Mouse (Mus musculus) lung, postnatal 0 days (tissue): Measurements from ENCODE around the gene Ubb. TPM values are rescaled to one million over a fixed set of nuclear protein-coding genes. Genes with fewer than 3 reads are reported as not detected.

ENCODE experiments used
- ATAC-seq: fragments of 200-750 bp; cut with Nextera tagmentation; 2 replicates; pipeline ENCODE4 v1.8.0; 2017; ENCODE audit warnings: moderate library complexity
- DNase-seq: peaks from one replicate; pipeline ENCODE4 v3.0.0-alpha.2; 2016; ENCODE audit warnings: low spot score
- H3K27ac ChIP-seq: fragments of 300-500 bp; sonication (generic); 2 replicates; pipeline ENCODE4 v1.5.1; 2014; ENCODE audit warnings: antibody characterized with exemption, mild to moderate bottlenecking, low read length, mixed read lengths
- H3K27me3 ChIP-seq: fragments of 300-500 bp; sonication (generic); replicated peaks from 2 replicates; pipeline ENCODE4 v1.6.1; 2014; ENCODE audit warnings: low read length, mixed read lengths; ENCODE audit not compliant: insufficient read depth
- H3K36me3 ChIP-seq: fragments of 300-500 bp; sonication (generic); 2 replicates; pipeline ENCODE4 v1.6.1; 2014; ENCODE audit warnings: low read length, mixed read lengths; ENCODE audit not compliant: insufficient read depth
- H3K4me1 ChIP-seq: fragments of 300-500 bp; sonication (generic); 2 replicates; pipeline ENCODE4 v1.6.1; 2014; ENCODE audit warnings: antibody characterized with exemption, low read depth, low read length, mixed read lengths; ENCODE audit not compliant: insufficient read depth
- H3K4me2 ChIP-seq: fragments of 300-500 bp; sonication (generic); replicated peaks from 2 replicates; pipeline ENCODE4 v1.6.1; 2014; ENCODE audit warnings: low read depth, mild to moderate bottlenecking, low read length, moderate library complexity, mixed read lengths
- H3K4me3 ChIP-seq: fragments of 300-500 bp; sonication (generic); 2 replicates; pipeline ENCODE4 v1.5.1; 2014; ENCODE audit warnings: low read depth, low read length
- H3K9ac ChIP-seq: fragments of 300-500 bp; sonication (generic); replicated peaks from 2 replicates; pipeline ENCODE4 v1.6.1; 2014; ENCODE audit warnings: low read depth, mild to moderate bottlenecking
- H3K9me3 ChIP-seq: fragments of 300-500 bp; sonication (generic); 2 replicates; pipeline ENCODE4 v1.6.1; 2016; ENCODE audit warnings: low read length, mixed read lengths
- CTCF ChIP-seq: IDR thresholded peaks from 2 replicates; pipeline ENCODE4 v1.5.1; 2016; ENCODE audit warnings: antibody characterized with exemption, mild to moderate bottlenecking
- EP300 ChIP-seq: IDR thresholded peaks from 2 replicates; pipeline ENCODE4 v1.6.1; 2016; ENCODE audit warnings: antibody characterized with exemption, mild to moderate bottlenecking, control low read depth
- WGBS: fragments of 180-500 bp; shearing (Covaris S2); extraction: QIAGEN DNeasy Blood & Tissue Kit; methylation state at CpG from one replicate; pipeline ENCODE4 v1.1.7; 2014; 5-methylcytosine and 5-hydroxymethylcytosine counted together
- polyA plus RNA-seq: library from polyadenylated mRNA; unstranded; fragments of >200 nt; fragmentation: Nextera tagmentation; extraction: Ambion mirVana; gene quantifications from 2 replicates; pipeline ENCODE4 v1.2.1, GENCODE M21; 2015

The Ubb gene
- polyA plus RNA-seq, 1 experiment from 2014 or later = 2,640 TPM

GRCm38 (mm10) chr11:62574703-62575085 lies 23.7 kb downstream of the Ubb start:
- H3K4me1 ChIP-seq = no peaks in the 10 kb centered on the region
- 69% methylated on average over 4 of the region's 4 CpGs for WGBS
- DNase-seq = no peak
- no peaks in the 10 kb centered on the region for H3K27me3 ChIP-seq
- no peak overlapping the region for H3K27ac ChIP-seq
- H3K9me3 ChIP-seq = no peaks in the 10 kb centered on the region
- no peaks in the 10 kb centered on the region for H3K36me3 ChIP-seq
- no peak for ATAC-seq
- no peak overlapping the region for H3K4me2 ChIP-seq
- TF ChIP-seq EP300 (no peak), CTCF (no peak)
- no peak overlapping the region for H3K9ac ChIP-seq
- H3K4me3 ChIP-seq = no peak overlapping the region

GRCm38 (mm10) chr11:62575297-62575658 lies 24.3 kb downstream of the Ubb start:
- ATAC-seq = peak; percentile 81
- peak; percentile 87 for DNase-seq
- Histone ChIP-seq H3K27me3 (no peaks in the 10 kb centered on the region), H3K4me3 (peak overlapping the region; percentile 46), H3K9me3 (no peaks in the 10 kb centered on the region), H3K4me1 (no peaks in the 10 kb centered on the region), H3K4me2 (peak overlapping the region; percentile 93), H3K9ac (peak overlapping the region; percentile 16; the same call in 1 of the 2 replicates), H3K27ac (no peak overlapping the region), H3K36me3 (no peaks in the 10 kb centered on the region)
- 0 out of 2 replicates have a peak, but pooled peaks have one; percentile 9 for TF ChIP-seq EP300
- TF ChIP-seq CTCF = peak; percentile 95
- 0% methylated on average over 9 of the region's 9 CpGs for WGBS

DNA sequence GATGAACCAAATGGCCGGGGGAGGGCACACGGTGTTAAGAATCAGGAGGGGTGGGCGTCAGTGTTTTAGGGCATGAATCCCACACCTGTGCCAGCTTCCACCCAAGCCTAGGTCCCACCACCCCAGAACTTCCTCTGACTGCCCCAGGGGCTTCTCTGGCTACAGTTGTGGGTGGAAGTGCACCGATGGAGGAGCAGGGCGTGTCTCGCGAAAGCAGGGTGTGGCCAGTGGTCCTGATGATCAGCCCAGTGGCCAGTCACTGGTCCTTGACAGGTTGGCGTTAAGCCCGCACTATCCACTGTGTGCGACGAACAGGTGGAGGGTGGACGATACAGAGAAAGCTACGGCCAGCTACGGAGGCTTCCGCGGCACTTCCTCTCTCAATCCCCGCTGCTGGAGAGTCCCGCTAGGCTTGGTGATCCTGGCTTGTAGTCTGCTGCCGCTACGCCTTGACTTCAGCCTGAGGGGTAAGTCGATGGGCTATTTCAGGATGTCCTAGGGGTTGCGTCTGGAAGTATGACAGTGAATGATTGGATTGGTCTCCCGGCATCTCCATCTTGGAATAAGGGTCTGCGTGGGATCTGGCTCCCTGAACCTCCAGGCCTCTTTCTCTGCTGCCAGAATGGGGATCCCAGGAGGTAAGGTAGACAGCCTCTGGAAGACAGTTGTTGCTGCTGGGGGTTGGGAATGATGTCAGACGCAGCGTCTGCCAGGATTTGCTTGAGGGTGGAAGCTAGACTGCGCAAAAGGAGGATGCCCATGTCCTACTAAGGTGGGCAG lies 24.9 kb downstream of the Ubb start:
- H3K27ac ChIP-seq = no peak overlapping the region
- H3K36me3 ChIP-seq = no peaks in the 10 kb centered on the region
- 6% methylated on average over 27 of the region's 27 CpGs for WGBS
- TF ChIP-seq EP300 (no peak), CTCF (no peak)
- no peaks in the 10 kb centered on the region for H3K9me3 ChIP-seq
- no peaks in the 10 kb centered on the region for H3K27me3 ChIP-seq
- H3K9ac ChIP-seq = peak overlapping the region; percentile 16
- peak overlapping the region; percentile 46 for H3K4me3 ChIP-seq
- DNase-seq = peak; percentile 34
- ATAC-seq = peak; percentile 74
- H3K4me2 ChIP-seq = peak overlapping the region; percentile 93
- H3K4me1 ChIP-seq = no peaks in the 10 kb centered on the region

GRCm38 (mm10) chr11:62576530-62577152 lies 25.7 kb downstream of the Ubb start:
- TF ChIP-seq EP300 = no peak
- TF ChIP-seq CTCF = no peak
- H3K4me1 ChIP-seq = no peaks in the 10 kb centered on the region
- H3K36me3 ChIP-seq = no peaks in the 10 kb centered on the region
- H3K27ac ChIP-seq = no peak overlapping the region
- H3K9me3 ChIP-seq = no peaks in the 10 kb centered on the region
- H3K4me2 ChIP-seq = peak overlapping the region; percentile 93
- DNase-seq (peak; percentile 15), ATAC-seq (peak; percentile 47)
- 64% methylated on average over 16 of the region's 16 CpGs for WGBS
- no peaks in the 10 kb centered on the region for H3K27me3 ChIP-seq
- peak overlapping the region; percentile 46 for H3K4me3 ChIP-seq
- H3K9ac ChIP-seq = no peak overlapping the region

- H3K27me3 ChIP-seq = no peaks in the 10 kb centered on the region
- H3K36me3 ChIP-seq = no peaks in the 10 kb centered on the region
- H3K27ac ChIP-seq = no peak overlapping the region
- DNase-seq (no peak), ATAC-seq (no peak)
- TF ChIP-seq CTCF (no peak), EP300 (no peak)
- H3K4me2 ChIP-seq = no peak overlapping the region
- no peaks in the 10 kb centered on the region for H3K9me3 ChIP-seq
- no peak overlapping the region for H3K4me3 ChIP-seq
- H3K4me1 ChIP-seq = no peaks in the 10 kb centered on the region
- no peak overlapping the region for H3K9ac ChIP-seq
- WGBS = 77% methylated on average over 6 of the region's 6 CpGs
These were observed 32.1 kb downstream of the Ubb start for GRCm38 (mm10) chr11:62583031-62583430.

DNA sequence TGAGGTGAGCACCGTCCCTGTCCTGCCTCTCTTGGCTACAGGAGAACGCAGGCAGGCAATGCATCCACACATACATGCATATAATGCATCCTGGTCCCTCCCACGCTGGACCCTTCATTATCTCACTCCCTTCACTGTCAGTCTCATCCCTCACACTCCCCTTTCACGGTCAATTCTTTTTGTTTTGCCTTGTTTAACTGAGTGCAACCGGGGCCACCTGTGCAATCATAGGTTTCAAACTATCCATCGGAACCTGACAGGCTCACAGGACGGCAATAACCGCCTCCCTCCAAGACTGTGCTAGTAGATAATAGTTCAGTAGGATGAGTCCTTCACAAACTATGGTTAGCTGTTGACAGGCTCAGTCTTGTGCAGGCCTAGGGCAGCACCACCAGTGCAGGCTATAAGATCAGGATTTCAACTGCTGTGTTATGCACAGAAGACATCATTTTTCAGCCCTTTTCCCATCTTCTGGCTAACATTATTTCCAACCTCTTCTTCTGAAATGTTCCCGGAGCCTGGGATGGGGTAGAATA lies 33.8 kb downstream of the Ubb start:
- TF ChIP-seq EP300 (no peak), CTCF (no peak)
- H3K4me2 ChIP-seq = no peak overlapping the region
- WGBS = 70% methylated on average over 9 of the region's 9 CpGs
- H3K27me3 ChIP-seq = no peaks in the 10 kb centered on the region
- no peak overlapping the region for H3K27ac ChIP-seq
- H3K9ac ChIP-seq = no peak overlapping the region
- H3K4me1 ChIP-seq = no peaks in the 10 kb centered on the region
- no peaks in the 10 kb centered on the region for H3K9me3 ChIP-seq
- no peak overlapping the region for H3K4me3 ChIP-seq
- ATAC-seq (no peak), DNase-seq (no peak)
- no peaks in the 10 kb centered on the region for H3K36me3 ChIP-seq
